Mouse (Mus musculus) c-Kit-positive CD71-positive TER-119-negative erythroid progenitor cells, embryonic 14.5 days (primary cell): ENCODE measurements around the gene Ugt1a10.
"Not testable (repeated sequence)": the region's sequence is repeated elsewhere in the genome, so short reads cannot be mapped to it uniquely, and the experiment has no call there.

ENCODE experiments used
- DNase-seq: peaks from one replicate; pipeline ENCODE4 v3.0.0-alpha.2; 2013; ENCODE audit warnings: low read depth

The Ugt1a10 gene

DNA sequence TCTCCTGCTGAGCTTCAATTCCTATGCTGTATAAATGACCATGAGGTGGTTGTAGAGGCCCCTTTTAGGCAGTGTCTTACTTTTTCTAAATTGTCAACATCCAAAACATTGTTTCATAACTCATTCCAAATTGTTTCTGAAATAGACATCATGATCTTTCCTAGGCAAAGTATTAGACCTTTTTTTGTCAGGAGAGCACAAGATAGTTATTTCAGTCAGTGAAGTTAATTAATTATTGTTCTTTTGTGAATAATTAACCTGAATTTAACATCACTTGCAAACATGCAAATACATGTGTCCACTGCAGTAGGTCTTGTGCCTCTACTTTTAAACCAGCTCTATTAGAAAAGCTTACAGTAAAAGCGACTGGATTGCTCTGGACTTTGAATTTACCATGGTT, at the start of gene Ugt1a10:
Gene Ugt1a10 (plus strand): TSS at position 301 of the 400 bp plus-strand sequence.
- DNase-seq = no peak

DNA sequence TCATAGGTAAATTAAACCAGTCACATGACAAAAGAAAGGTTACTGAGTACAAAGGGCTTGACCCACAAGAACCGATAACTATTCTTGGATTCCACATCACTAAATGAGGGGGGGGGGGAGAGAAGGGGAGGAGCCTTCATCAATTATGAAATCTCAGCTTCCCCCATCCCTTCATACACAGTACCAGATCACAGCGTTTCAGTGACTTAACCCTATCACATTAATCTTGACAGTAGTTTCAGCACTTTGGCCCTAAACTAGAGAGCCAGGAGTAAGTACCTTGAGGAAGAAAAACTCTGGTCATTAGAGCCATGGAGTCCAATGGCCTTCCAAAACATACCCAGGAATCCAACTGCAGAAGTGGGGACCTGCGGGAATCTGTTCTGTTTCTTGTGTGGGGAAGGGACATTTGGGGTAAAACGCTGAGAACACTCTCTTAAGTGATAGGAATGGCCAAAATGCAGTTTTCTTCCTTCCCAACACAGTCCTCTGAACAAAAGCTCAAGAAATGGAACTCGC, 47.4 kb upstream of the Ugt1a10 start:
- peak; percentile 8 for DNase-seq

DNA sequence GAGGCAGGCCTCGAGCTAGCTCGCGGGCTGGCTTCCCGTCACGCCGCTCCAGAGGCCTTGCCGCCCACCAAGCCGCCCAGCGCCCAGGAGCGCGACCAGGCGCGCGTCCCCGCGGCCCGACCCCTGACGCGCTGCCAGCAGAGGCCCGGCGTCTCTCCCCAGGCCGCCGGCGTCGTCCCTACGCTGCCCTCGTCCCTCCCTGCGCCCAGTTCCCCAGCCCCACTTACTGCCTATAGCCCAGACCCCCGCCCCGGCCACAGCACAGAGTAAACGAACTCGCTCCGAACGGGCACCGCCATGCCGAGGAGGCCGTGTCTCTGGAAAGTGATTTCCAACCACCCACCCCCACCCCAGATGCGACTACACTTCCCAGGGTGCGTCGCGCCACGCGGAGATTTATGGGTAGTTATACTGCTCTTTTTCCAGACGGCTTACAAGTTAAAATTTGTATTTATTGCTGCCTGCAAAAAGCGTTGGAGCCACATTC, 46.9 kb upstream of the Ugt1a10 start, which contains the start of gene Usp40:
Gene Usp40 (minus strand): TSS at position 341 of the 487 bp plus-strand sequence.
- DNase-seq = peak; percentile 50

DNA sequence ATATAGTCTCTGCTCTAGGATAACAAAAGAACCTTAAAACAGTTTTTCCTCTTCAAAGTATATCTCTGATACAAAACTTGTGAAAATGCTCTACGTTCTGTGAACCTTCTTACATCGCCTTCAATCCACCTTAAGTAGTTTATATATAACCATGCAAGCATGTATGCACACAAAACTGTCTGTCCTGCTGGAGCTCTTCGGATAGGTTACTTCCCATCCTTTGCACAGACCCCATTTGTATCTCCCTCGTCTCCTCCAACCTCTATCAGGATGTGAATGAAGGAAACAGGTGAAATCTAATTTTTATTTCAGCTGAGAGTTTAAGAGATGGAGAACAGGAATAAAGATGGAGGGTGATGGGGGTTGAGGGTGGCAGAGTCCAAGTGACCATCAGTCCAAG, 46.5 kb upstream of the Ugt1a10 start:
- peak; percentile 6 for DNase-seq

DNA sequence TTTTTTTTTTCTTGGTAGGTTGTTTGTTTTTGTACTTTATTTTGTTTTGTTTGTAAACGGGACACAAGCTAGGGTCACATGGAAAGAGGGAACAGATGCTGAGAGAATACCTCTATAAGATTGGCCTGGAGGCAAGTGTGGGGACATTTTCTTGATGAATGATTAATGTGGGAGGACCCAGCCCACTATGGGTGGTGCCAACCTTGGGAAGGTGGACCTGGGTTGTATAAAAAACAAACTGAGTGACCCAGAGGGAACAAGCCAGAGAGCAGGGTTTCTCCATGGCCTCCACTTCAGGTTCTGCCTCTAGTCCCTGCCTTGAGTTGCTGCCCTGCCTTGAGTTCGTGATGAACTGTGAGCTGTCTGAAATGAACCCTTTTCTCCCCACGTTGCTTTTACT, 45.7 kb upstream of the Ugt1a10 start:
- DNase-seq = no peak

DNA sequence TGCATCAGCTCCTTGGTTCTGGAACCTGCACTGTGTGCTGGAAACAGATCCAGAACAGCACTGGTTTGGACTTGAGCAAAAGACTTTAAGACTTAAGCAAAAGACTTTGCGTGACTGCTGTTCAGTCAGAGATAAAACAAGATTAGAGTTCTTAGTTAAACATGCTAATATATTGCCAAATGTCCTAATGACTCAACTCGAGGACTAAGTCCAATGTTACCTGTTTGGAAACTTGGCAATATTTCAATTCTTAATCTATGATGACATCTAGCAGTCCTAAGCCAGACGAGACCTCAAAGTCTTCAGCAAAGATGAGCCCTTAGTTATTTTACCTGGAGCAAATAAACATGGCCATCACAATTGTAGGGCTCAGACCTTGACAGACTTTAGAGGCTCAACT, 41.5 kb upstream of the Ugt1a10 start:
- no peak for DNase-seq

DNA sequence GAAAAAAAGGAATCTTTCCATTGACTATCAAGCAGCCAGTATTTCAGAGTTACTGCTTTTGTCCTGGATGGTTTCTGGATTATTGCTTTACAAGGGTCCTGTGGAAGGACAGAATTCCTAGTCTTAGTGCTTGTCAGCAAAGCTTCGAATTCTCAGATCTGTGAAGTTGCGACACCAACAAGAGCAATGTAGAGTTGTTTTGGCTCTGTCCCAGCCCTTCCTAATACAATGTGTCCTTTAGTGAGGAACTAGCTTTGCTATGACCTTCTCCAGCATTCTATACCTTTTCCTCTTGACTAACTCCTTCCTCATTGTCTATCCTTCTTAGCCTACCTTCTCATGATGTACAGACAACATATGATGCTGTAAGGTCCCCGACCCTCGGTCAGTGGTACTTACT, 41.0 kb upstream of the Ugt1a10 start:
- DNase-seq = no peak

DNA sequence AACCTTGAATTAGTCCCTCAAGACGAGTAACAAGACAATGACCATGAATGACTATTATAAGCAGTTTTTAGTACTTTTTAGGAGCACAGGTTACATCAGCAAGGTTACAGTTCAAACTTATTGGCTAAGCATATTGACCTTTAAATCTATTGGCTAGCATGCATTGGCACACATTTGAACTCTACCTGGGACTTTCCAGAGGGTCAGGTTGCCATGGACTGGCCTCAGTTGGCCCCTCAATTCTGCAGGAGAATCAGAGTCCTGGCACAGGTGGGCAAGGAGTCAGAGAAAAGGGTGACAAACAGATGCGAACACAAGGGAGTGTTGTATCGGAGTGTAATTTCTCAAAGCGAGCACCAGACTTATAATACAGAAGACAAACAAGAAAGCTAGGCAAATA, 40.5 kb upstream of the Ugt1a10 start:
- DNase-seq = no peak

DNA sequence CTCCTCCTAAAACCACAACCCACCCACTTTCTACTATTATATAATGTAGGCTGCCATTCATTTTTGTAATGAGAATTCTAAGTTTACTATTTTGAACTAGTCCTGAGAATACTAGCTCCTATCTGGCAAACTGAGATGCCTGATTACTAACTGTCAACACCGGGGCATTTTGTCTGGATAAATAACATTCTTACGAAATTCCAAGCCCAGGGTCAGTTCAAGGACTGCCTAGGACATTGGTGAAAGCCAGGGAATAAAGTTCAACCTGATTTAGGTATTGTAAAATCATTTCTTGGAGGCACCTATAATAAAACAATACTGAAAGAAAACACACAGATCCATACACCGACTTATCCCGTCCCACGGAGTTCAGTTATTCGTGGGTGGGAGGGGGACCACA, 39.8 kb upstream of the Ugt1a10 start:
- no peak for DNase-seq

DNA sequence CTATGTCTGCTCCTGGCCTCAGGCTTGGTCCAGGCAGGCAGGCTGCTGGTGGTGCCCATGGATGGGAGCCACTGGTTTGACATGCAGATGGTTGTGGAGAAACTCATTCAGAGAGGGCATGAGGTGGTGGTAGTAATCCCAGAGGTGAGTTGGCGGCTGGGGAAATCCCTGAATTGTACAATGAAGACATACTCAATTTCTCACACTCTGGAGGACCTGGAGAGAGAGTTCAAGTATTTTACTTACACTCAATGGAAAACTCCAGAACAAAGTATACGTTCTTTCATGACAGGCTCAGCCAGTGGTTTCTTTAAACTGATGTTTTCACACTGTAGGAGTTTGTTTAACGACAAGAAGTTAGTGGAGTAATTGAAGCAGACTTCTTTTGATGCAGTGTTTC, 29.9 kb upstream of the Ugt1a10 start:
- not testable (repeated sequence) for DNase-seq

DNA sequence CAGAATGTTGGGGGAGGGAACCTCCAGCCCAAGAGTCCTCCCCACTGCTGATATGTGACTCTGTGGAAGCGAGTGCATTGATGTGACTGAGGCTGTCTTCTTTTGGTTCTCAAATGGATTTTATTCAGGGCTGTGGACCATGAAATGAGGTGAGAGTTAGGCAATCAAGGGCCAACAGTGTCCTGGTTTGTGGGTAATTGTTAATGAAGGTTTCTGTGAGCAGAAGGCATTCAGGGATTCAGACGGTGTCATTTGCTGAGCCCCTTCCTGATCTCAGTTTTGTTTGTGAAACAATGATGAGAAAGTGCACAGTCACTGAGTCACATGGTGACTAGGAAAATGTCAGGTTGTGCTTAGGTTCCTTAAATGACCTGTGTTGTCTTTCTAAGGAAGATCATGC, 12.1 kb upstream of the Ugt1a10 start:
- DNase-seq = not testable (repeated sequence)

DNA sequence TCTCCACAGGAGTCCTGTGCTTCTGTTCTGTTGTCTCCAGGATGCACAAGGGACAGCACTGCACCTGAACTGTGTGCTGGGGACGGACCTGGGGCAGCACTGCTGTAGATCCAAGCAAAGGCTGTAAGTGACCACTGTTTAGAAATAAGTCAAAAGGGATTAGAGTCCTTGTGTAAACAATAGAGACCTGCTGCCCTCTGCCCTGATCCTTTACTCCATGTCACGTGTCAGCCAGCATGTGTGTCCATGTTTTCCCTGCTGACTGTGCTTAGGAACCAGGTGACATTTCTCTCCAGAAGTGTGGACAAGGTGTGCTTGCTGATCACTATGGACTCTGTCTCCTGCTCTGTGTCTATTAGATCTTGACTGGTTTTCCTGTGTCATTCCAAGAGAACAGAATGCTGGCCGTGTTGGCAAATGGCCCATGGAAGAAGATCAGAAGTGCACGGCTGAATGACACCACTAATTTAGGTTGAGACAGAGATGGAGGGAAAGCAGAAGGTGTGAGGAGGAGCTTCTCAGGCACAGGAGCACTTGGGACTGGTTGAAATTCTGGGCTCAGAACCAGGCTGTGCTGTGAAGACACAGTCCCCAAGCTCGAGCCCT, 10.3 kb upstream of the Ugt1a10 start:
- DNase-seq = not testable (repeated sequence)

DNA sequence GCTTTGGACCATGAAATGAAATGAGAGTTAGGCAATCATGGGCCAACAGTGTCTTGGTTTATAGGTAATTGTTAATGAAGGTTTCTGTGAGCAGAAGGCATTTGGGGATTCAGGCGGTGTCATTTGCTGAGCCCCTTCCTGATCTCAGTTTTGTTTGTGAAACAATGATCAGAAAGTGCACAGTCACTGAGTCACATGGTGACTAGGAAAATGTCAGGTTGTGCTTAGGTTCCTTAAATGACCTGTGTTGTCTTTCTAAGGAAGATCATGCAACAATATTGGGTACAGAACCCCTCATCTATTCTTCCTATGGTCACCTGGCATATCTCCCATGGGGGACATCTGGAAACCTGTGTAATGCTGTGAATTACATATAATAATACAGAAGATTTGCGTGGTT, 7.8 kb upstream of the Ugt1a10 start:
- DNase-seq = not testable (repeated sequence)

DNA sequence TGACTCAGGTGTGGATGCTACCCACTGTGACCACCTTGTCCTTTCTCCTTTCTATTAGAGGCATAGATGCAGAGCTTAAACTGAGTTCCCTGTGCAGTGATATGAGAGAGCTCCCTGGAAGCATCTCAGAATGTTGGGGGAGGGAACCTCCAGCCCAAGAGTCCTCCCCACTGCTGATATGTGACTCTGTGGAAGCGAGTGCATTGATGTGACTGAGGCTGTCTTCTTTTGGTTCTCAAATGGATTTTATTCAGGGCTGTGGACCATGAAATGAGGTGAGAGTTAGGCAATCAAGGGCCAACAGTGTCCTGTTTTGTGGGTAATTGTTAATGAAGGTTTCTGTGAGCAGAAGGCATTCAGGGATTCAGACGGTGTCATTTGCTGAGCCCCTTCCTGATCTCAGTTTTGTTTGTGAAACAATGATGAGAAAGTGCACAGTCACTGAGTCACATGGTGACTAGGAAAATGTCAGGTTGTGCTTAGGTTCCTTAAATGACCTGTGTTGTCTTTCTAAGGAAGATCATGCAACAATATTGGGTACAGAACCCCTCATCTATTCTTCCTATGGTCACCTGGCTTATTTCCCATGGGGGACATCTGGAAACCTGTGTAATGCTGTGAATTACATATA, 11.4 kb downstream of the Ugt1a10 start:
- DNase-seq = not testable (repeated sequence)

DNA sequence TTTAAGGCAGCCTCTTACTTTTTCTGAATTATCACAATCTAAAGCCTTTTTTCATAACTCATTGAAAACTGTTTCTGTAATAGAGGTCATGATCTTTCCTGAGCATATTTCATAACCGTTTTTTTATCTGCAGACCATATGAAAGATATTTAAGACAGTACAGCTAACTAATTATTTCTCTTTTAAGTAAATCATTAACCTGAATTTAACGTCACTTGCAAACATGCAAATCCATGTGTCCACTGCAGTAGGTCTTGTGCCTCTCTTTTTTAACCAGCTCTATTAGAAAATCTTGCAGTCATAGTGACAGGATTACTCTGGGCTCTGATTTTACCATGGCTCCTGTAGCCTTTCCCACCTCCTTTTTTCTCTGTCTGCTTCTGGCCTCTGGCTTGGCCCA, 15.3 kb downstream of the Ugt1a10 start, which contains the start of gene Ugt1a9:
Gene Ugt1a9 (plus strand): TSS at position 306 of the 400 bp plus-strand sequence.
- no peak for DNase-seq

DNA sequence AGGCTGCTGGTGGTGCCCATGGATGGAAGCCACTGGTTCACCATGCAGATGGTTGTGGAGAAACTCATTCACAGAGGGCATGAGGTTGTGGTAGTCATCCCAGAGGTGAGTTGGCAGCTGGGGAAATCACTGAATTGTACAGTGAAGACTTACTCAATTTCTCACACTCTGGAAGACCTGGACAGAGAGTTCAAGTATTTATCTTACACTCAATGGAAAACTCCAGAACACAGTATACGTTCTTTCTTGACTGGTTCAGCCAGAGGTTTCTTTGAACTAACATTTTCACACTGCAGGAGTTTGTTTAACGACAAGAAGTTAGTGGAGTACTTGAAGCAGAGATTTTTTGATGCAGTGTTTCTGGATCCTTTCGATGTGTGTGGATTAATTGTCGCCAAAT, 15.7 kb downstream of the Ugt1a10 start:
- no peak for DNase-seq

DNA sequence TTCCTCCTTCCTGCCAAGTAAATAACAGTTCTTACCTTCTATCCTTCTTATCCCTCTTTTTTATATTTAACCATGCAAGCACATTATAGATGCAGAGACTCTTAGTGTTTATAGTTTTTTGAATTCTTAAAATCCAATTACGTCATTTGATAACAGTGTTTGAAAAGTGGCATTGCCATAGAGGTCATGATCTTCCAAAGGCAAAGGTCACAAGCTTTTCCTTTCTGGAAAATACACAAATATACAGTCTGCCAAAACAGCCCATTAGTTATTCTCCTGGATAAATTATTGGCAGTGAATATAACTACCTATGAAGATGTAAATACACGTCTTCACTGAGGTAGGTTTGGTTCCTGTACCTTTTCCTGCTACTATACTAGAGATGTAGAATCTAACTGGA, 19.3 kb downstream of the Ugt1a10 start:
- no peak for DNase-seq

DNA sequence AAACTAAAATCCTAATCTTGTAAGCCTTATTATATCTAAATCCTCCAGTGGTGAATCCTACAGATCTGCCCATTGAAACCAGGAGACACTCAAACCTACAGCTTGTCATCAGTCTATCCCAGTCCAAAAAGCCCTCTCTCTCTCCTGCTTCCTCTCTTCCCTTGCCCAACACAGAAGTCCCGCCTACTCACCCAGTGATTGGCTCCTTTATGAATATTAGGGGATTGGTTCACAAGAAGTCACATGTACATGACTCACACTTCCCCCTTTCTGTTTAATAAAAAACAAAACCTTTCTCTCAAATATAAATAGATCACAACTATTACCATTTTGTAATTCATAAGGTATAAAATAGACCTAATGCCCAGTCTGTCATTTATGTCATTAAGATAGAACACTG, 21.9 kb downstream of the Ugt1a10 start:
- DNase-seq = no peak

DNA sequence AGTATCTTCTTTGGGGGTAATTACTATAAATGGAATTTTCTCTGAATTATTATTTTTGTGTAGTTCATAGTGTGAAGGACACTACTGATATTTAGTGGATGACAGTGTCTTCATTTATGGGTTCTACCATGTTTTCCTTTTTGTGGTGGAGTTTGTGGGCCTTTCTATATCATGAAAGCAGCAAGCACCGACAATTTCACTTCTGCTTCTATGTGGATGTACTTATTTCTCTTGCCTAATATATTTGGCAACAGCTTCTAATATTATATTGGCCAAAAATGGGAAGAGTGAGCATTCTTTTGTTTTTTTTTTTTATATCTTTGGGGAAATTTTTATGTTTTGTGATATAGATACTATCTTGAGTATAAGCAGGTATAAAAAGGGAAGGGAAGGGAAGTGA, 26.5 kb downstream of the Ugt1a10 start:
- no peak for DNase-seq

DNA sequence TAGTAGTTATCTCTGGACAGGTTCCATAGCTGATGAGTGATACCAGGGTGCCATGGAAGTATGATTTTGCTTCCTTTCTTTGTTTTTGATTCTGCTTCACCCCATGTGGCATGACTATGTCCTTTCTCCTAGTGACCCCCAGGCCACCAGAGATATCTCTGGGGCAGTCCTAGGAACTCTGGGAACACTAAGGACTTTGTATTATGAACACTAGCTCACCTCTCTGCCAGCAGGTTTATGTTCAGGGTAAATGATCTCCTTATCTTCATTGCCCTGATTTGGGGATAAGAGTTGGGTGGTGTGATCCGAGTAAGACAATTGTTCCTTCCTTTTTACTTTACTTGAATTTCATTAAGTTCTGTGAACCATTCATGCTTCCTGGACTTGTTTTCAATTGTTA, 30.9 kb downstream of the Ugt1a10 start:
- no peak for DNase-seq

DNA sequence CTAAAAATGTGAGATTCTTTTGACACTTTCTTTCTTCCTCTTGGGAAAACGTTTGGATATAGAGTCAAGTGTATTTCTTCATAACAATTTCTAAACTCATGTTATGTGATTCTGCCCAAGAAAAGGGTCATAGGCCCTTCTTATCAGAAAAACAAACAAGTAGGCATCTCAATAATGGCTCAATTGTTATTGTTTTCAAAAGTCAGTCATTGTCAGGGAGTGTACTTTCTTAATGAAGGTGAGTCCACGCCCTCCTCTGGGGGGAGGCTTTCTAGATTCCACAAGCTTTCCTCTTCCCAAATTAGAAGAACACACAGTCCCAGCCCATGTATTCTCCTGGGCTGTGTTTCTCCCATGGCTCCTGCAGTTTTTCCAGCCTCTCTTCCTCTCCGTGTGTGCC, 32.3 kb downstream of the Ugt1a10 start, which contains the start of gene Ugt1a8:
Gene Ugt1a8 (plus strand): TSS at position 301 of the 400 bp plus-strand sequence.
- DNase-seq = no peak

DNA sequence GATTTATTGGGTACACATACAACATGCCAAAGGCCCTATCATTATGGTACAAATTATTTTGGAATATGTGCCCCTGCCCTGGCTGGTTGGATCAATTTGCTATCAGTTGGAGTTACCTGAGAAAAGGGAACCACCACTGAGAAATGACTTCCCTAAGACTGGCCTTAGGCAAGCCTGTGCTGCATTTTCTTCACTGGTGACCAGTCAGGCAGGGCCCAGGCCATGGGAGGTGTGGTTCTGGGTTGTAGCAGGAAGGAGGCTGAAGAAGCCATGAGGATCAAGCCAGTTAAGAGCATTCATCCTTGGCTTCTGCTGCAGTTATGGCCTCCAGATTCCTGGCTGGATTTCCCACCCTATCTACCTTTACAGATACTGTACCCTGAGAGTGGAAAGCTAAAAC, 37.2 kb downstream of the Ugt1a10 start:
- no peak for DNase-seq

DNA sequence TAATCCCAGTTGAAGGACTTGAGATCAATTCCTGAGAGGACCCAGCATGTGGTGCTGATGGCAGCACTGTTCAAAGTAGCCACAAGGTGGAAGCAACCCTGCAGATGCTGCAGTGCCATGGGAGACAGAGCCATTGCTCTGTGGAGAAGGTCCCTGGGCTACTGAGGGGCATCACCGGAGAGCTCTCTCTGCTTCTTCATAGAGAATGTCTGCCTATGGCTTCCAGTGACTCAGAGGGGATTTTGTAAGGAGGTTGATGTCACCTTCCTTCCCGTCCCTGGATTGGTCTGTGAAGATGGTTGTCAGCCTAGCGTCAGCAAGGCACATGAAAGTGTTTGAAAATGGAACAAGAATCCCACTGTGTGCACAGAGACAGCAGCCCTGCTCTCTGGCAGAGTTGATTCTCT, 39.1 kb downstream of the Ugt1a10 start:
- DNase-seq = not testable (repeated sequence)
